Mouse (Mus musculus): ENCODE measurements around the gene Mcrip1.

Gene Mcrip1

DNA sequence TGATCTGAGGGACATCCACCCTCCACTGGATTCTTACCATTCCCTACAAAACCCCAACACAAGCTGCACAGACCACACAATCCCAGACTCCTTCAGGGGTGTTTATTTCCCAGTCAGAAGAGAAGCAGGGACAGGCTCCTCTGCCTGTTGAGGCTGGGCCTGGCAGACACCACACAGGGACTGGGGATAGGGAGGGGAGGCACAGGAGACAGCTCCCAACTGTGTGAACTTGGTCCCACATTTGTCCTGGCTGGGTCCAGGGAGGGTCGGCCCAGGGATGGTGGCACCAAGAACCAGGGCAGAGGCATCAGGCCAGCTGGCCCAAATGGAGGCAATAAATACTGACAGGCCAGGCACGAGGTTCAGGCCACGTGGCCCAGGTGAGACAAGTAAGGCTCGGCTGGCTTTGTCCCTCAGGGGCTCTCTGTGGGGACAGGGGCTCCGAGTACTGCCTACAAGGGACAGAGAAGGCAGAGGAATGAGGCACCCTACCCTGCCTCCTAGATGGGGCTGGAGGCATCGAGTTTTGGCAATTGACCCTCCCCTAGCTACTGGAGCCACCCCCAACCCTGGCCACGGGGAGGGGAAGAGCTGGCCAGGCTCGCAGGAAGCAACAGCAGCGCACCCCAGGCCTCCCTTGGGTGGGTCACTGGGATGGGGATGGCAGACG is 28.6 kb upstream of the Mcrip1 start:
- no peak for TF ChIP-seq GATA4 (IDR thresholded peaks at IDR 0.05; ENCODE audit: insufficient replicate concordance, low read length)

DNA sequence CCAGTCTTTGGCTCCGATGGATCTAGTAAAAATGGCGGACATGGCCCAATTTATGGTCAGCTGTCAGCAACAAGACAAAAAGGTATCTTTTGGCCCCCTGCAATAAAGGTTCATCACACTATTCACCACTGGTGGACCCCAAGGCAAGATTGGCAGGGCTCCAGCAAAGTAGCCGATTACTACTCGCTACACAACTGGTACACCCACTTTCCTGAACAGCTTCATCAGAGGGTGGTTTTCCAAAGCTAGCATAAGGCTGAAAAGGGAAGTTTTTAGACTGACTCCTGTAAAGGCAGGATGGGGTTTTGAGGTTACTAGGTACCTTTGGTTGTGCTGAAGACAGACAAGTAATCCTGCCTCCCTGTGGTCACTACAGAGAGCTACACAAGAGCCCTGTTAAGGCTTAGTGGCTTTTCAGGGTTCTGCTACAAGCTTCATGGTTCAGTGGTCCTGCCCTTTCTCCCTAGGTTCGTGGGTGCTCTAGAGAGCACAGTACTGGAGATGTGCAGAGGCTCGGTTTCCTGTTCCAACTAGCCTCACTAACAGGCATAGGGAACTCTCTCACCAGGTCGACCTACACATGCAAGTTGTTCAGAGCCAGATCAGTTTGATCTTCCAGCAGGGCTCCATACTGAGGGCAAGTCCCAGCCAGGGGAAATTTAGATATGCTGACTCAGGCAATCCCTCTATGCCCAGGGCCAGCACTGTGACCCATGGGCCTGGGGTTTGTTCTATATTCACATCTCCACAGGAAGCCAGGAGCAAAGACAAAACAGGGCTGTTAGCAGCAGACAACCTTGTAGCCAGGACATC is 27.9 kb upstream of the Mcrip1 start:
- TF ChIP-seq GATA4 (IDR thresholded peaks at IDR 0.05; ENCODE audit: insufficient replicate concordance, low read length), result no peak

DNA sequence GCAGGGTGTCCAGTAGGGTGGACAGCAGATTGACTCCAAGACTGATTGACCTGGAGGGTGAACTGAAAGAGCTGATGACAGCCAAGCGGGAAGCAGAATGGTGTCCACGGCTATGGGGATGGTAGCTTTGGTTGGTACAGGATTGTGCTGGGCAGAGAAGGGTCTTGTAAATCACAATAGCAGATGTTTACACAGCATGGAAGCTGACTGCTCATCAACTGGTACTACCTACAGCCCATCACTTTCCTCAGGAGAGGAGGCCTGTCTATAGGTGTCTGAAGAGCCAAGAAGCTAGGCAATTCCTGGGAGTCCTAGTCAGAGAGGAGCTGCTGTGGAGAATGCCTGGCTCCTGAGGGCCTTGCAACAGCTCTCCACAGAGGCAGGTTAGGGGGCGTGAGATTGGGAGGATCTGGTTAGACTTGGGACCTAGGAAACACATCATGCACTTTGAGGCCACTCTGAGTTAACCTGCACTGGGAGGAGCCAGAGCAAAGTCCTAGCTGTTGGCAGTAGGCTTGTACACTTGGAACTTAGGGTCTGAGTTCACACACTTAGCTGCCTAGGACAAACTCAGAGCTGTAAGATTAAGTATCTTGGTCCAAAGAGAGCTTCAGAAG is 26.9 kb upstream of the Mcrip1 start:
- TF ChIP-seq GATA4 (IDR thresholded peaks at IDR 0.05; ENCODE audit: insufficient replicate concordance, low read length), result no peak

DNA sequence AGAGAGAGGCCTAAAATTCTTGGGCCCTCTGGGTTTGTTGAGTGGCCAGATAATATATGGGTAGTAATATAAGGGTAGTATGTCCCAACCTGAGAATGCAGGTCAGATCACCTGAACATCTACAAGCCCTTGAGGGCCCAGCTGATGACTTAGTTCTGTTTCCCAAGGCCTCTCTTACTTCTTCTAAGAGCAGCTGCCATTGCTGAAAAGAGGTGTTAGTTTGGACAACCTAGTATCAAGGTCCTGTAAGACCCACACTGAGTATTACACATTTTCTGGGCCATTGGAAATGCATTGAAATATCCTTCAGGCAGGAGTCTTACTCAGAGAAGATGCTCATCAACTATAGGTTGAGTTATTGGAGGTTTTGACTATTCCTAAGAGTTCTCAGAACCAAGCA is 26.4 kb upstream of the Mcrip1 start:
- TF ChIP-seq GATA4 (IDR thresholded peaks at IDR 0.05; ENCODE audit: insufficient replicate concordance, low read length), result no peak

DNA sequence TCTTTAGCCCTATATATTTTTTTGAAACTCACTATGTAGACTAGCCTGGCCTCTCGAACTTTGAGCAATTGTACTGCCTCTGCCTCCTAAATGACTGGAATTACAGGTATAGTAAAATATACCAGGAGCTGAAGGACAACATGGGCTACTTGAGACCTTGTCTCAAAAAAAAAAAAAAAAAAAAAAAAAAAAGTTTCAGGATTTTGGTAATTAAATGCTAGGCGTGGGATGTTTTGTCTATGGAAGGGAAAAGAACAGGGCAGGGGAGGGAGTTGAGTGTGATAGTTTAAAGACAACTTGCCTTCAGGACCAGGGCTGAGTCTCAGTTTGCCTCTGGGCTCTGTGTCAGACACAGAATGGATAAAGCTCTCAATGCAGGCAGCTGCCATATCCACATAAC is 25.5 kb upstream of the Mcrip1 start:
- no peak for TF ChIP-seq GATA4 (IDR thresholded peaks at IDR 0.05; ENCODE audit: insufficient replicate concordance, low read length)

DNA sequence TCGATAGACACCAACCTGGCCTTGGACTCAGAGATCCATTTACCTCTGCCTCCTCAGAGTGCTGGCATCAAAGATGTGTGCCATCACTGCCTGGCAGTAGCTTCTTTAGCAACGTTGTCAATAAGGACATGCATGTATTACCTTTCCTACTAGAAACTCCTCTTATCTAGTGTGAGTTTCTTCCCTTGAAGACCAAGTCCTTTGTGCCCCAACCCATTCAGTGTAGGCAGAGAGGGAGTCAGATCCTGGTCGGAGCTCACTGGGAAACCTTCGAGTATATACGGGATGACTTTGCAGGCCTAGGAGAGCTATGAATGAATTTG is 24.7 kb upstream of the Mcrip1 start:
- TF ChIP-seq GATA4 (IDR thresholded peaks at IDR 0.05; ENCODE audit: insufficient replicate concordance, low read length), result no peak

DNA sequence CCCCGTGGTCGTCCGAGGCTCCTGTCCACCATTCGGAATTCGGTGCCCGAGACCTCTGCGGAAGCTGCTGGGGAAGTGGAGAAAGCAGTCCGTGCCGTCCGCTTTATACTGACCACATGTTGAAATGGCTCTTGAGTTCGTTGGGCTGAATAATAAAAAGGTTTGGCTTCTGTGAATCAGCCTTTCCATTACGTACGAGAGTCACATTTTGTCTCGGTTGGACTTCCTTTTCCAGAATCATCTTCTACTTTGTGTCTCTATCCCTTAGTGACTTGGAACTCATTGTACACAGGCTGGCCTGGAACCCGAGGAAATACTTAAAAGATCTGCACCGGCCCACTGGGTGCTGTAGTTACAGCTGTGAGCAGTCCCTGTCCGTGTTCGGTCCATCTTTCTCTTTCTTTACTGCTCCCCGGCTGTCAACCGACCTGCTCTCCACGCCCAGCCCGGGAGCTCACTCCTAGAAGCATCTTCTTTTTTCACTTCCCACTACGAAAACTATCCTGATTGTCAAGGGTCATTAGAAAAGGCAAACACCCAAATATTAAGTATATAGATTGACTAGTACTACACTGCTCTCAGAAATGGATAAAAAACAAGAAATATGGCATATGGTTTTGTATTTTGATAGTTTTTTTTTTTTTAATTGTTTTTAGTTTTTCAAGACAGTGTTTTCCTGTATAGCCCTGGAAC is 24.2 kb upstream of the Mcrip1 start:
- no peak for TF ChIP-seq GATA4 (IDR thresholded peaks at IDR 0.05; ENCODE audit: insufficient replicate concordance, low read length)

DNA sequence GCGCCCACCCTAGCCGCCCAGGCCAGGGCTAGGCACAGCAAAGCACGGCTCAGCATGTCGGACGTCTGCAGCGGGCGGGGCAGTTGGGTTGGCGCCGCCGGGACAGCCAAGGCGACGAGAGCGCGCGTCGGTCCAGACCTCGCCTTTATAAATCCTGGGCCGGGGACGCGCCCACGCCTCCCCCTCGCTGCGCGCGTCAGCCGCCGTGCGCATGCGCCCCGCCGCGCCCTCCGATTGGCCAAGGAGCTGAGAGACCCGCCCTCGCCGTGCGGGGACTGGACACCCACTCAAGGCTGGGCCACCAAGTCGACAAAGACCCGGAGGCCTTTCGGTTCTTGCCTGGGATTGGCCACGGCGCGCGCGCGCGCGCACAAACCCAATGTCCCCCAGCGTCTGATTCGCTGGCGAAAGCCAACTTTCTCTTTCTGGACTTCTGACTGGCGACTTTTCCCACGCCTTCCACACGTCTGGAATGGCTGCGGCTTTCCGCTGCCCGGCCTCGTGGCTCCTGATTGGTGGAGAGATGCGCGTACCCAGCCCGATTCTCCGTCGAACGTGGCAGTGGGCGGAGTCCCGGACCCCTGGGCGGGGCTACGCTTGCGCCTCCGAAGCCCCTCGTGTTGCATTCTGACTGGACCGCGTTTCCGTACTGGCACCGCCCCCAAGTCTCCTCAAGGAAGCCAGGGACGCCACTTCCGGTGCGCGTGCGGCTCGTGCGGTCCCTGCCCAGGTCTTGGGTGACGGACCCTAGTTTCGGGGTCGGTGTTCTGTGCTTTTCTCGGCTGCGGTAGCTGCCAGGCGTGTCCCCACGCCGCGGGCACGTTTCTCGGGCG is 23.4 kb upstream of the Mcrip1 start, which contains the start of gene P4hb:
P4hb (minus strand) TSS at position 502 of the 833 bp plus-strand sequence.
- TF ChIP-seq GATA4 (IDR thresholded peaks at IDR 0.05; ENCODE audit: insufficient replicate concordance, low read length), result no peak

DNA sequence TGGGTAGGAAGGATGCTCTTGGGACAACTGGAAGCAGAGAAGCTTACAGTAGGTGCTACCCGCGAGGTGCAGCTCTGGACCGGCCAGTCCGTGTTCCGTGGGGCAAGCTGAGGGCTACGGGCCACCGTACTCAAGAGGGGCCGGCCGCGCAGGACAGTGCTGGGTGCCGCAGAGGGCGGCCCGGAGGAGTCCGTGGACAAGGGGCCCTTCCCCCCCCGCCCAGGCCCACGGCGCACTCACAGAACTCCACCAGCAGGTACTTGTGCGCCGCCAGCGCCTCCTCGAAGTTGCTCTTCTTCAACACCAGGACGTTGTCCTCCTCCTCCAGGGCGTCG is 22.9 kb upstream of the Mcrip1 start:
- TF ChIP-seq GATA4 (IDR thresholded peaks at IDR 0.05; ENCODE audit: insufficient replicate concordance, low read length), result no peak

DNA sequence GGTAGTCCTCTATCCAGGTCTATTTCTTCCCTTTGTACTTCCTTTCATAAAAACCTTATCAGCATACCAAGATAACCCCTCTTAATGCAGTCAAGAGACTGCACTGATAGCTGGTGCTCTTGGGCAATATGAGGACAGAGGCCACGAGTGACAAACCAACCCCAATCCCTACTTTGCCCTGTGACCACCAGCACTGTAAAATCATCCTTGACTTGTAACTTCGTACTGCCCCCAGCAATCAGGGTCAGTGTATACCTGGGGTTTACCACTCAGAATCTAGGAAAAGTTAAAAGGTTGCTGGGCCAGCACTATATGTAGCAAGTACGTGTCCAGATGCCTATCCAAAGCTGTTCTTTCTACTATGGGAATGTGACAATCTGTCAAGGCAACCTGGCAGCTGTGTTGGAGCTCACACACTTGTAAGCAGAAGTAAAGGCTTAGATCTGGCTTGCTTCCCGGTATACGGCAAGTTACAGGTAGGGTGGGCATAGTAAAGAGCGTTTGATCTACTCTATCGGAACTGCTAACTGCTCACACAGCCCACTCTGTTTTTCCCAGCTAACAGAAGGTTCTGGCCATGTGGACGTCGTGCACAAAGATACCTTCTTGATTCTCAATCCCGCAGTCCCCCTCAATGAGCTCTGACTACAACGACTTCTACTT is 22.4 kb upstream of the Mcrip1 start:
- TF ChIP-seq GATA4 (IDR thresholded peaks at IDR 0.05; ENCODE audit: insufficient replicate concordance, low read length), result no peak

DNA sequence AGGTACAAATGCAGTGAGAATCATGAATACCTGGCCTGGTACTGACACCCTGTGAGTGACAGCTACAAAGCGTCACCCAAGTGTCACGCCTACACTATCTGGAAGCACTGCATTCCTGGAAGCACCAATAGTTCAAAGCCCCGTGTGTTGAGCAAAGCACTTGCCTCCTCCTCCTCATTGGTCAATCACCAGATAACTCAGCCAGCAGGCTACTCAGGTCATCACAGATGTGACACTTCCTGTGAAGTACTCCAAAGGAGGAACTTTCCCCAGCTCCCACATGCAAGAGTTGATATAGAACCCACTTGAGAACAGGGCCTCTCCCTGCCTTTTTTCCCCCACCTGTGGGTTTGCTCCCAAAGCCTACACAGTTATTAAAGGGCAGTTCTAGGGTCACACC is 21.6 kb upstream of the Mcrip1 start:
- TF ChIP-seq GATA4 (IDR thresholded peaks at IDR 0.05; ENCODE audit: insufficient replicate concordance, low read length), result peak; percentile 59; the same call in 1 of the 2 replicates

DNA sequence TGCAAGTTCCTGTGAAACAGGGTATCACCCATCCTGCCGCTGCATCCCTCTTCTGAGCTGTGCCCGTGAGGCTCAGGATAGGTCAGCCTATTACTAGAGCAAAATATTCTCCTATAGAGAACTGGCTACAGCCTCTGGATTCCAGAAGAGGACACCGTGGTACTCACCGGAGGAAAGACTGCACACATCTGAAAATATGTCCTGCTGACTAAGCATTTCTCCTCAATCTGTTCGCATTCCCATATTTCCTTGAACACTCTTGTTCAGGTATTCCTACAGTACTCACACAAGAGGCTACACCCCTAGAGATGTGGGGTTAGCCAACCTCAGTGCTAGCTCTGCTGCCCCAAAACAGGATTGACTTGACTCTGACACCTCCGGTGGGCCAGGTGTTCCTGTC is 18.8 kb upstream of the Mcrip1 start:
- no peak for TF ChIP-seq GATA4 (IDR thresholded peaks at IDR 0.05; ENCODE audit: insufficient replicate concordance, low read length)

DNA sequence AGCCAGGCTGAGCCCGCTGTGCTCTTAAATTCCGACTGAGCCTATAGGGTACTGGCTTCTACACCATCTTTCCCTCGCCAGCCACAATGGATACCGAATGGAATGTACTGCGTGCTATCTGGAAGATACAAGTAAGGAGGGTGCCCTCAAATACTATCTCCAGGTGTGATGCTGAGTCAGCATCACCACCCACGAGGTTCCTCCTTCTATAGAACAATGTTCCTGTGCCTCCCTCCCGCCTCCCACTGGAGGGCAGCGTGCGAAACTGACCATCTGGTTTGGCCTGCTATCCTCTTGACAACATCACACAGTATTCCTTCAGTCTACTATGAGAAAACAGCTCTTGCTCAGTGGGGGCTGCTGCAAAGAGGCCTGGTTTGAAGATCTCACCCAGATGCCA is 15.6 kb upstream of the Mcrip1 start:
- no peak for TF ChIP-seq GATA4 (IDR thresholded peaks at IDR 0.05; ENCODE audit: insufficient replicate concordance, low read length)

DNA sequence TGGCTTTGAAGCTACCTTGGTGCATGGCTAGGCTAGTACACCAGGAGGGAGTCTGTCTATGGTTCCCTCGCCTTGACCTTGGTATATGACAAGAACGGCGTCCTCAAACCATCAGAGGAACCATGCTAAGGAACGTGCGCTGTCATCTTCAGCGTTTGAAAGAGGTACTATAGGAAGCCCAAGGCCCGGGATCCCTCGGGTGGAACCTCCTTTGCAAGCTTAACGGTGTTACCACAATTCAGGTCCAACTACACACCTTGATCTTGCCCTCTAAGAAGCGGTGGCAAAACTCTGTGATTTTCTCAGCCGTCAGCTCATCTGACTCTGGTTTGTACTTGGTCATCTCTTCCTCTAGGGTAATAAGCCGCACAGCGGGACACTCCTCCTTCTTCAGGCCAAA is 13.4 kb upstream of the Mcrip1 start:
- TF ChIP-seq GATA4 (IDR thresholded peaks at IDR 0.05; ENCODE audit: insufficient replicate concordance, low read length), result no peak

Data from liver, adult (tissue).